Mouse (Mus musculus) heart, adult 2 months (tissue): Measurements from ENCODE around the gene A830018L16Rik.

Source experiments
- CTCF ChIP-seq: fragments of 200-600 bp; IDR thresholded peaks from 2 replicates; pipeline ENCODE4 v1.8.1; 2022; ENCODE audit warnings: antibody characterized with exemption, mild to moderate bottlenecking, moderate library complexity
- EP300 ChIP-seq: fragments of 200-500 bp; IDR thresholded peaks from 2 replicates; pipeline ENCODE4 v1.6.1; 2011; ENCODE audit warnings: low read depth, low read length, control low read depth; ENCODE audit not compliant: insufficient read depth

GRCm38 (mm10) chr1:11748424-11748823, 334.5 kb downstream of the A830018L16Rik start:
- TF ChIP-seq CTCF (no peak), EP300 (no peak)
